Mouse (Mus musculus) testis, adult 2 months (tissue): ENCODE data around the gene Ppm1k. TPM values are rescaled to one million over a fixed set of nuclear protein-coding genes. Genes with fewer than 3 reads are reported as not detected.

Source experiments
- H3K27ac ChIP-seq: fragments of 200-500 bp; 2 replicates; pipeline ENCODE4 v1.5.1; 2012; ENCODE audit warnings: low read depth, low read length; ENCODE audit not compliant: control insufficient read depth, insufficient read depth
- H3K27me3 ChIP-seq: fragments of 200-500 bp; 2 replicates; pipeline ENCODE4 v1.6.1; 2012; ENCODE audit warnings: mild to moderate bottlenecking, low read length, moderate library complexity; ENCODE audit not compliant: control insufficient read depth, insufficient read depth
- H3K36me3 ChIP-seq: fragments of 200-500 bp; 2 replicates; pipeline ENCODE4 v1.6.1; 2012; ENCODE audit warnings: mild to moderate bottlenecking, low read length; ENCODE audit not compliant: control insufficient read depth, insufficient read depth
- H3K4me1 ChIP-seq: fragments of 200-500 bp; 2 replicates; pipeline ENCODE4 v1.6.1; 2012; ENCODE audit warnings: low read length; ENCODE audit not compliant: control insufficient read depth, insufficient read depth
- H3K4me3 ChIP-seq: fragments of 200-500 bp; 2 replicates; pipeline ENCODE4 v1.5.1; 2012; ENCODE audit warnings: low read depth, mild to moderate bottlenecking, low read length, moderate library complexity, mixed read lengths; ENCODE audit not compliant: control insufficient read depth
- CTCF ChIP-seq: fragments of 200-500 bp; IDR thresholded peaks from 2 replicates; pipeline ENCODE4 v1.5.1; 2012; ENCODE audit warnings: low read depth, mild to moderate bottlenecking, inconsistent platforms, low read length, moderate library complexity; ENCODE audit not compliant: control insufficient read depth, insufficient read depth, insufficient replicate concordance
- POLR2A ChIP-seq: fragments of 200-500 bp; IDR thresholded peaks from 2 replicates; pipeline ENCODE4 v1.6.1; 2012; ENCODE audit warnings: low read depth, mild to moderate bottlenecking, inconsistent platforms, low read length, moderate library complexity; ENCODE audit not compliant: control insufficient read depth
- polyA plus RNA-seq: library from polyadenylated mRNA; depleted of rRNA; stranded (reverse); fragments of >200 nt; gene quantifications from 2 replicates; pipeline ENCODE4 v1.2.3, GENCODE M21; 2012

The Ppm1k gene
- polyA plus RNA-seq, 1 experiment, result 0.83 TPM

DNA sequence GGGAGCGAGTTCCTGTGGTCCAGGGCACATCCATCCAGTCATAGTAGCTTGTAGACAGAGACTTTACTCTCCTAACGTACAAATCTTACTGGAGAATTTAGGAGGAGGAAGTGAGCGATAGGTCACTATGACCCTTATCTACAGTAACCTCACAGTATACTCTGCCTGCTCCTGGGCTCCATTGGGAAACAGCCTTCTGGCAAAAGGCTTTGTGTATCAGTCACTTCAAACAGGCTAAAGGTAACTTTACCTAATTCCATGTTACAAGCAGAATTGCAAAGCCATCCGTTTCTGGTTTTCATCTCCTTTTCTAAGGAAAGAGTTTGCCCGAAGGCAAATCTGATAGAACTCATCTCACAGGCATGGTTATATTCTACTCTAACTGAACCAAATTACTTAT, 2.6 kb upstream of the Ppm1k start:
- H3K27ac ChIP-seq, result no peak overlapping the region
- H3K27me3 ChIP-seq, result no peaks in the 10 kb centered on the region
- H3K4me1 ChIP-seq, result peaks cover 9% of the 10 kb centered on the region
- TF ChIP-seq POLR2A (no peak), CTCF (no peak)
- no peaks in the 10 kb centered on the region for H3K36me3 ChIP-seq
- H3K4me3 ChIP-seq, result no peak overlapping the region

DNA sequence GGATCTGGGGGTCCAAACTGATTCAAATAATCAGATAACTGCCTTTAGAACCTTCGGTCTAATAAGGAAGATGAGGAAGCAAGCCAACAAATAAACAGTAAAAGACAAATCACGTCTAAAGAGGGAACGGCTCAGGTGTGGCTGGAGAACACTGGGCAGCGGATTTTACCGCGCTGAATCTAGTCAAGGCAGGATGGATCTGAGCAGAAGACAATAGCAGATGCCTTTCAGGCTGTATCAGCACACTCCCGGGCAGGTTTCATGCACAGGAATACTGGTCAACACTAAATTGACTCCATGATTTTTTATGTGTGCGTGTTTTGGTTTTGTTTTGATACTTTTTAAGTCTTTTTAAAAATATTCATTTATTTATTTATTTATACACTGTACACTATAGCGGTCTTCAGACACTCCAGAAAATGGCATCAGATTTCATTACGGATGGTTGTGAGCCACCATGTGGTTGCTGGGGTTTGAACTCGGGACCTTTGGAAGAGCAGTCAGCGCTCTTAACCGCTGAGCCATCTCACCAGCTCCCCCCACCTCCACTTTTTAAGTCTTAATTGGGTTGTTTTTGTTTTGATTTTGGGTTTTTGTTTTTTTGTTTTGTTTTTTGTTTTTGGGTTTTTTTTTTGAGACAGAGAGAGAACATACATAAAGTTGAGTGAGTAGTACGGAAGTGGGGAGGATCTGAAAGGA, 852 bp upstream of the Ppm1k start:
- Histone ChIP-seq H3K27me3 (no peaks in the 10 kb centered on the region), H3K4me3 (peak overlapping the region; percentile 80), H3K36me3 (no peaks in the 10 kb centered on the region), H3K4me1 (peaks cover 9% of the 10 kb centered on the region), H3K27ac (peak overlapping the region; percentile 57; the same call in 1 of the 2 replicates)
- no peak for TF ChIP-seq CTCF
- no peak for TF ChIP-seq POLR2A

DNA sequence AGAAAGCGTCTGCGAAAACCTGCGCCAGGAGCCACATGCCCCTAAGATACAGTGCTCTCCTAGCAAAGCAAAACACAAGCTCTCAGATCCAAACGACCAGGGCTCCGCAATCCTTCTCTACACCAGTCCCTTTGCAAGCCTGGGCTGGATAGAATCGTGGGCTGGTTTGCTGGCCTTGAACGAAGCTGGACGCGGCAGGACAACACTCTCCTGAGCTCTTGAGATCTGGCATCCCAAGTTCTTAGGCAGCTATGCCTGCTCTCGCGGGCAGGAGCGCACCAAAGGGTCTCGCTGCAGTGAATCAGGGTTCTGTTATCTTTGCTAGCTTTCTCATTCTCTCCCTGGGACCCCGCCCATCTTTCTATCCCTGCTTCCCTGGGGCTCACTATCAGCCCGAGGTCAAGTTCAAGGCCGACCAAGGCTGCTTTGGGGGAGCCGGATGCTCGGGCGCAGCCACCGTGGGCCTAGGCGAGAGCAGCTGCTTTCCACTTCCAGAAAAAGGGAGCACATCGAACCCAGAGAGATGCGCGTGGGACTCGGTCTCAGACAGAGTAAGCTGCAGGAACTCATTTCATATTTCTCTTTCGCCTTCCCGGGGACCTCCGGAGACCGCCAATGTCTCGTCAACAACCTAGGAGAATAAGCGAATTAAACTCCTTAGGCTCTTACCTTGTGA, 519 bp downstream of the Ppm1k start:
- peak overlapping the region; percentile 65 for H3K27ac ChIP-seq
- no peaks in the 10 kb centered on the region for H3K27me3 ChIP-seq
- H3K4me3 ChIP-seq, result peak overlapping the region; percentile 80
- TF ChIP-seq POLR2A, result peak; percentile 34; the same call in 1 of the 2 replicates
- TF ChIP-seq CTCF, result no peak
- no peaks in the 10 kb centered on the region for H3K36me3 ChIP-seq
- peaks cover 9% of the 10 kb centered on the region for H3K4me1 ChIP-seq

DNA sequence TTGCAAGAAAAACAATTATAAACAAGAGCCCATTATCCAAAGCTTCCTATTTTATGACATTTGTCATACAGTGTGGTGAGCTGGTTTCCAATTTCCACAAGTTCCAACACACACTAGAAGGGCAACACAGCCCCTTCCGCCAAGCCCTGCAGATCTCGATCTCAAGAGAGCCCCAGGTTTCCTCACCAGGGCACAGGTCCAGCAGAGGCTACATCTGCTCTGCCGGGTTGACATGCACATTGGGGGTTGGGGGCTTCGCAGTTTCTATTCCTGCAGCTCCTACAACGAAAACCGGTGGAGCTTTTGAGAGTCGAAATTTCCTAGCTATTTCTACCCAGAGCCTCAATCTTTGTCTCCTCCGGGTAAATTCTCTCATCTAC, 1.0 kb downstream of the Ppm1k start:
- H3K4me1 ChIP-seq, result peaks cover 9% of the 10 kb centered on the region
- TF ChIP-seq CTCF, result no peak
- no peak for TF ChIP-seq POLR2A
- H3K36me3 ChIP-seq, result no peaks in the 10 kb centered on the region
- H3K27me3 ChIP-seq, result no peaks in the 10 kb centered on the region
- no peak overlapping the region for H3K27ac ChIP-seq
- H3K4me3 ChIP-seq, result peak overlapping the region; percentile 80

DNA sequence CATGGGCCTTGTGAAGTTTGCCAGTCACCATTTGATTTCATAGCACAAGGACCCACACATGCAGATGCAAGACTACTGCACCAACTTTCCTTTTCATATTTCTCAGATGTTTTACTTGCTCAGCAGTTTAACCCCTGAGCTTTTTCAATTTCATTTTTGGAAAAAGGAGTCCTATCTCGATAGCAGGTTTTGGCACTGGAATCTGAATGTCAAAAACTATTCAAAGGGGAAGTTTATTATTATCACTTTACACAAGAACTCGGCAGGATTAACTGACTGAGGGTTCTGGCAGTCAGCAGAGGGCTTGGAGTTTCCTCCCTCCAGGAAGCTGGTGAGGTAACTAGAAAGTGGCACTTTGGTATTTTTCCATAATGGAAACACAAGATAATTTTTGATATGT, 1.9 kb downstream of the Ppm1k start:
- Histone ChIP-seq H3K27ac (no peak overlapping the region), H3K4me3 (no peak overlapping the region), H3K36me3 (no peaks in the 10 kb centered on the region), H3K27me3 (no peaks in the 10 kb centered on the region), H3K4me1 (peaks cover 9% of the 10 kb centered on the region)
- no peak for TF ChIP-seq CTCF

DNA sequence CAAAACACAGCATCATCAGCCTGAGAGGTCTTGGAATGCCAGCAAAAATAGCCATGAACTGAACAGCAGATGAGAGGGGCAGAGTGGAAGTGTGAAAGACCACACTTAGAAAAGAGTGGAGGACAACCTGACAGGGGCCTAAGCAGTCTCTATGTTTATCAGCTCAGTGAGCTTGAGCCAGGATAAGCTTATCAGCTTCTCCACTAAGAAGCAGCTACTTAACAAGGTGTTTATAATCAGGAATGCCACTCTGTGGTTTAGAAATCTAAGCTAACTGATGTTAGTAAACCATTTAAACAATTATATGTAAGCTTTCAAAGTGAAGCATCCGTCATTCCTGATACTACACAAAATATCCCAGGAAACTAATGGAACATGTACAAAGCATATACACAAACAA, 3.2 kb downstream of the Ppm1k start:
- TF ChIP-seq CTCF (no peak), POLR2A (no peak)
- Histone ChIP-seq H3K36me3 (no peaks in the 10 kb centered on the region), H3K4me3 (no peak overlapping the region), H3K4me1 (peaks cover 9% of the 10 kb centered on the region), H3K27me3 (no peaks in the 10 kb centered on the region), H3K27ac (0 out of 2 replicates have a peak overlapping the region, but pooled peaks have one; percentile 13)

DNA sequence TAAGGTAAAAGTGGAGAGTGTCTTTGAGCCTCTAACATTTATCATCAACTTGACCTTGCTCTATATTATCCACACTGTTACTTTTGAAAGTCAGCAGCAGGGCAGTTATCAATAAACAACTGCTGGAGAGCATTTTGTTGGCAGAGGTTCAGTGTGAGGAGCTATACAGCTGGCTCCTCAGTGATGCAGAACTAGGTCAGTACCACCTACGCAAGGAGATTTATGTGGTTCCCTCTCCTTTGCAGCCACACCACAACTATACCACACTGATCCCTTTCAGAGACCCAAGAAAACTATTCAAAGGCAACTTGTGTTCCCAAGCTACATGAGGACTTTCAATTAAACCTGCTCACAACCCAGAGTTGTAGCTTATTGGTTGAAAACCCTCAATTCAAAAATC, 3.8 kb downstream of the Ppm1k start:
- Histone ChIP-seq H3K4me3 (no peak overlapping the region), H3K4me1 (peaks cover 9% of the 10 kb centered on the region), H3K27me3 (no peaks in the 10 kb centered on the region), H3K27ac (0 out of 2 replicates have a peak overlapping the region, but pooled peaks have one; percentile 13), H3K36me3 (no peaks in the 10 kb centered on the region)
- TF ChIP-seq POLR2A, result no peak
- no peak for TF ChIP-seq CTCF
